Mouse (Mus musculus) liver, embryonic 14.5 days (tissue): ENCODE measurements at regions not wholly inside any gene's neighbourhood (a gene's known extent, or its start where the extent isn't known, plus 50 kb on each side); places are given as distances from the start of the nearest gene placed in this dataset.

Experiments
- ATAC-seq: fragments of 200-750 bp; cut with Nextera tagmentation; 2 replicates; pipeline ENCODE4 v1.8.0; 2017; ENCODE audit warnings: moderate number of reproducible peaks, mild to moderate bottlenecking, moderate library complexity; ENCODE audit not compliant: insufficient read depth
- DNase-seq, 3 experiments: peaks; one replicate each; pipeline ENCODE4 v3.0.0-alpha.2; 2012 to 2013; ENCODE audit warnings: low read depth in 3 of 3, low spot score in 3 of 3
- H3K27ac ChIP-seq: fragments of 300-500 bp; sonication (generic); 2 replicates; pipeline ENCODE4 v1.5.1; 2014; ENCODE audit warnings: moderate library complexity, mild to moderate bottlenecking, control low read depth, inconsistent platforms
- H3K27me3 ChIP-seq: fragments of 300-500 bp; sonication (generic); 2 replicates; pipeline ENCODE4 v1.6.1; 2014; ENCODE audit warnings: mild to moderate bottlenecking, low read length, moderate library complexity; ENCODE audit not compliant: control insufficient read depth, insufficient read depth
- H3K36me3 ChIP-seq: fragments of 300-500 bp; sonication (generic); replicated peaks from 2 replicates; pipeline ENCODE4 v1.6.1; 2014; ENCODE audit warnings: low read depth; ENCODE audit not compliant: control insufficient read depth, insufficient read depth
- H3K4me1 ChIP-seq, 2 experiments: fragments of 200-500 bp in 1 of 2; fragments of 300-500 bp in 1 of 2; sonication (generic) in 1 of 2; replicated peaks; 2 replicates each; pipeline ENCODE4 v1.6.1; 2012 to 2014; ENCODE audit warnings: antibody characterized with exemption in 1 of 2, inconsistent platforms in 1 of 2, low read length in 1 of 2; ENCODE audit not compliant: control insufficient read depth in 2 of 2, insufficient read depth in 2 of 2
- H3K4me2 ChIP-seq: fragments of 300-500 bp; sonication (generic); 2 replicates; pipeline ENCODE4 v1.6.1; 2014; ENCODE audit warnings: low read depth, mild to moderate bottlenecking, control low read depth, moderate library complexity
- H3K4me3 ChIP-seq, 2 experiments: fragments of 200-500 bp in 1 of 2; fragments of 300-500 bp in 1 of 2; sonication (generic) in 1 of 2; 2 replicates each; pipeline ENCODE4 v1.5.1; 2012 to 2014; ENCODE audit warnings: low read depth in 2 of 2, low read length in 2 of 2, mild to moderate bottlenecking in 2 of 2, control low read depth in 1 of 2, inconsistent platforms in 1 of 2, moderate library complexity in 1 of 2; ENCODE audit not compliant: insufficient read depth in 1 of 2
- H3K9ac ChIP-seq: fragments of 300-500 bp; sonication (generic); replicated peaks from 2 replicates; pipeline ENCODE4 v1.6.1; 2014; ENCODE audit warnings: mild to moderate bottlenecking, control low read depth, moderate library complexity
- H3K9me3 ChIP-seq: fragments of 300-500 bp; sonication (generic); 2 replicates; pipeline ENCODE4 v1.6.1; 2016; ENCODE audit warnings: low read length, mixed read lengths; ENCODE audit not compliant: control insufficient read depth
- CTCF ChIP-seq: IDR thresholded peaks from 2 replicates; pipeline ENCODE4 v1.5.1; 2016; ENCODE audit warnings: antibody characterized with exemption, low read depth, control low read depth
- EP300 ChIP-seq: IDR thresholded peaks from 2 replicates; pipeline ENCODE4 v1.6.1; 2016; ENCODE audit warnings: antibody characterized with exemption, low read depth
- WGBS: fragments of 180-500 bp; shearing (Covaris S2); extraction: QIAGEN DNeasy Blood & Tissue Kit; methylation state at CpG from one replicate; pipeline ENCODE4 v1.1.7; 2014; ENCODE audit not compliant: insufficient replicate concordance; 5-methylcytosine and 5-hydroxymethylcytosine counted together

DNA sequence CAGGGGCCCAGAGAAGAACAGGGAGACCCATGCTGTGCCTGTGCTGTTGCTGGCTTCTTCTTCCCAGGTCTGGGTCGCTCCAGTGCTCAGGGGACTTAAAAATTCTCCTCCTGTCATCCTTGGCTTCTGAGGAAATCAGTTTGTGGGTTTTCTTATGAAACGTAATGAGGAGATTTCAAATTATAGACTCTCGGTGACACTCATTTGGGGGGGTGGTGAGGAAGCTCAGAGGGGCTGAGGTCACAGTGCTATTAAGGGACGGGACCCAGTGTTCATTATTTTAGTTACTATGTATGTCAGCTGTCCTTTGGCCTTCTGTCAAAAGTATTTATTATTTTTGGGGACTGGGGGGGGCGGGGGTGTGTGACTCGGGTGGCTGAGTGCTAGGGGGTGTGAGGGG, 171.7 kb upstream of the Mrps10 start:
- Histone ChIP-seq H3K9me3 (no peaks in the 10 kb centered on the region), H3K27me3 (no peaks in the 10 kb centered on the region), H3K36me3 (no peaks in the 10 kb centered on the region), H3K4me3 (no peak overlapping the region), H3K27ac (no peak overlapping the region), H3K9ac (no peak overlapping the region), H3K4me2 (no peak overlapping the region), H3K4me1 (peaks cover 0 to 4% of the 10 kb centered on the region in 2 experiments; a peak in 1 of 4 replicates)
- DNase-seq, result no peak
- TF ChIP-seq CTCF (no peak), EP300 (no peak)
- WGBS, result 56% methylated on average over 6 of the region's 6 CpGs
- ATAC-seq, result no peak

DNA sequence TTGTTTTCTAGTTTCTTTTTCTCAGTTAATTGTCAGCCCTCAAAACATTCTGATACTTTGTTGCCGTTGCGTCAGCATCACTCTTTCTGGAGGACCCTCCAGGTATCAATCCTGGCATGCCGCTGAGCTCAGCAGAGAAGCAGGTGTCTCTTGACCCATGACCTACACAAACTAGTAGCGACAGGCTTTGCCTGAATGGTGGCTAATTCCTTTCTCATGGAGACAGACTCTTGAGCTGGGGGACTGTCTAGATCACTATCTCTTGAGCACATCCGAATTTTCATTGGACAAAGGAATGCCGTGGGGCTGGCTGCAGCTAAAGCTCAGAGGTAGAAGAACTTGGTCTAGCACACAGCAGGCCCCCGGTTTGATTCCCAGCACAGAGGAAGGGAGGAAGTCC, 172.7 kb upstream of the Mrps10 start:
- H3K27ac ChIP-seq, result no peak overlapping the region
- WGBS, result 69% methylated on average over 7 of the region's 7 CpGs
- H3K36me3 ChIP-seq, result no peaks in the 10 kb centered on the region
- H3K27me3 ChIP-seq, result no peaks in the 10 kb centered on the region
- H3K9ac ChIP-seq, result no peak overlapping the region
- peaks cover 0 to 4% of the 10 kb centered on the region in 2 experiments; a peak in 1 of 4 replicates for H3K4me1 ChIP-seq
- no peaks in the 10 kb centered on the region for H3K9me3 ChIP-seq
- no peak overlapping the region for H3K4me2 ChIP-seq
- H3K4me3 ChIP-seq, result no peak overlapping the region
- no peak for DNase-seq
- TF ChIP-seq CTCF (no peak), EP300 (no peak)
- no peak for ATAC-seq

- no peak overlapping the region for H3K4me3 ChIP-seq
- no peak overlapping the region for H3K9ac ChIP-seq
- H3K27me3 ChIP-seq, result no peaks in the 10 kb centered on the region
- TF ChIP-seq EP300 (no peak), CTCF (no peak)
- H3K36me3 ChIP-seq, result no peaks in the 10 kb centered on the region
- H3K9me3 ChIP-seq, result no peaks in the 10 kb centered on the region
- whole genome bisulfite sequencing, result 71% methylated on average over 14 of the region's 14 CpGs
- ATAC-seq (no peak), DNase-seq (no peak)
- H3K27ac ChIP-seq, result no peak overlapping the region
- H3K4me2 ChIP-seq, result no peak overlapping the region
- peaks cover 0 to 4% of the 10 kb centered on the region in 2 experiments; a peak in 1 of 4 replicates for H3K4me1 ChIP-seq
Measured at GRCm38 (mm10) chr17:47194463-47195012, 174.1 kb upstream of the Mrps10 start.

GRCm38 (mm10) chr17:47191416-47191815, 177.3 kb upstream of the Mrps10 start:
- no peak overlapping the region for H3K4me3 ChIP-seq
- TF ChIP-seq EP300 (no peak), CTCF (no peak)
- H3K4me2 ChIP-seq, result no peak overlapping the region
- no peaks in the 10 kb centered on the region for H3K36me3 ChIP-seq
- ATAC-seq (no peak), DNase-seq (no peak)
- 37% methylated on average over 3 of the region's 3 CpGs for WGBS
- no peaks in the 10 kb centered on the region for H3K9me3 ChIP-seq
- H3K27ac ChIP-seq, result no peak overlapping the region
- H3K27me3 ChIP-seq, result no peaks in the 10 kb centered on the region
- no peak overlapping the region for H3K9ac ChIP-seq
- peaks cover 0 to 2% of the 10 kb centered on the region in 2 experiments; a peak in 1 of 4 replicates for H3K4me1 ChIP-seq

DNA sequence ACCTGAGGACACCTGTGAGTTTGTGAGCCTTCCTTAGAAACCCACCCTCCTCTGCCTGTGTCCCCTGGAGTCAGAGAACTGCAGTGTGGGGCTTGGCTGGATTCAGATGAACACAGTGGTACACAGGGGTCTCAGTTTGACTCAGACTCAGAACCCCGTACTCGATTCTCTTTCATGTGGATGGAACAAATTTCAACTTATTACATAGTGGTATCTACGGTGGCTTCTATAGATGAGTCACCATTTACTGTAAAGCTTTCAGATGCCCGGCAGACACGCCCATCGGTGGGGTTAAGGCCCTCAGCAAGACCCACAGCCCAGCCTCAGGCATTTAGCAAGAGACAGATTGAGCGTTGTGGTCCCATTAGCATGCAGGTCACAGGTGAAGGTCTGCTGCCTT, 178.9 kb upstream of the Mrps10 start:
- Histone ChIP-seq H3K9me3 (no peaks in the 10 kb centered on the region), H3K27ac (no peak overlapping the region), H3K9ac (no peak overlapping the region), H3K4me2 (no peak overlapping the region), H3K36me3 (no peaks in the 10 kb centered on the region), H3K27me3 (no peaks in the 10 kb centered on the region), H3K4me3 (no peak overlapping the region), H3K4me1 (no peaks in the 10 kb centered on the region)
- WGBS, result 62% methylated on average over 7 of the region's 7 CpGs
- DNase-seq (no peak), ATAC-seq (no peak)
- TF ChIP-seq CTCF (no peak), EP300 (no peak)
